Mouse (Mus musculus): Measurements from ENCODE around the gene Bbc3. TPM values are rescaled to one million over a fixed set of nuclear protein-coding genes. Genes with fewer than 3 reads are reported as not detected.
A peak's percentile ranks its signal among the peaks of the same experiment; 100 is the strongest.

The Bbc3 gene
- polyA plus RNA-seq, 1 experiment from 2014 or later: 5.9 TPM

DNA sequence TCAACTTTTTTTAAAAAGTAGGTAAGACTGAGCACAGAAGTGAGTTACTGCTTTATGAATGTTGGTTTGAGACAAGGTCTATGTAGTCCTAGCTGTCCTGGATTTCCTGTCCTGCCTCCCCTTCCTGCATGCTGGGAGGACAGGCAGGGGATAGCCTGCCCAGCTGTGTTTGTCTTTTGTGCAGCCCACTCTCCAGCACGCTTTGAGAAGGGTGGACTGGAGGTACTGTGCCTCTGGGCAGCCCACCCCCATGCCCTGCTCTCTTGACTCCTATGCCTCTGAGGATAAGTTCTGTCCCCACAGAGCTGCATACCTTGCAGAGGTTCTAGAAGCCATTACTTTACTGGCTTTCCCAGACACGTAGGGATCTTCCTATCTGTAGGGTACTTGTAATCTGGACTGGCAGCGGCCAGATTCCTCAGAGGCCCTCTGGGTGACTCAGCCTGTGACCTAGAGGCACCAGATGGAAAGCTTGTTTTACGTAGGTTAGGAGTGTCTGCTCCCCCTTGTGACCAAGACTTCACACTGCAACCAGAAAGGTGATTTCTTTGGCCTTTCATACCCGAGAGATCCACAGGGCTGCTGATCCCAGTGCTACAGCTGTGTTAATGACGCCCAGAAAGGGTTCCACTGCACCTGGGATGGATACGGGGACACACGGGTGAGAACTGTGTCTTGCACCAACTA lies 17.9 kb downstream of the Bbc3 start:
- H3K4me1 ChIP-seq (replicated peaks): peaks cover 4% of the 10 kb centered on the region
- peak; percentile 87 for ATAC-seq
- peak overlapping the region; percentile 55; the same call in 1 of the 2 replicates for H3K27ac ChIP-seq
- H3K4me3 ChIP-seq (replicated peaks): no peak overlapping the region
- peaks cover 21% of the 10 kb centered on the region; the same call in 1 of the 2 replicates for H3K36me3 ChIP-seq
- H3K4me2 ChIP-seq (replicated peaks): no peak overlapping the region
- no peaks in the 10 kb centered on the region for H3K27me3 ChIP-seq (replicated peaks)
- H3K9ac ChIP-seq: no peak overlapping the region
- no peaks in the 10 kb centered on the region for H3K9me3 ChIP-seq
- WGBS: 25% methylated on average over 8 of the region's 8 CpGs

DNA sequence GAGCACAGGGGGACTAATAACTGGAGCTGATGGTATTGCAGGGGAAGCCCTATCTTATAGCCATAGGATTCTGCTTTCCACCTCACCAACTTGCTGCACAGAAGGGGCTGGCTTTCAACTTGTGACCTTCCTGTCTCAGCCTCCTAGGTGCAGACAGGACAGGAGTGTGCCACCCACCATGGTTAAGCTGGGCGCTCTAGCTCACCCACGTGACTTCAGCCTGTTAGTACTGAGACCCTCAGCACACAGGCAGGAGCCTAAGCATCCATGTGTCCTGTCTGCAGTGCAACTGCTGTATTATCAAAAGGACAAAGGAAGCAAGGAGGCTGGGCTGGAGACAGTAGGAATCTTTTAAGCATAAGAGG lies 18.4 kb downstream of the Bbc3 start:
- Histone ChIP-seq H3K4me2 (replicated peaks) (no peak overlapping the region), H3K27ac (0 out of 2 replicates have a peak overlapping the region, but pooled peaks have one; percentile 3), H3K4me3 (replicated peaks) (no peak overlapping the region), H3K27me3 (replicated peaks) (no peaks in the 10 kb centered on the region), H3K4me1 (replicated peaks) (peaks cover 4% of the 10 kb centered on the region), H3K36me3 (peaks cover 21% of the 10 kb centered on the region; the same call in 1 of the 2 replicates), H3K9me3 (no peaks in the 10 kb centered on the region), H3K9ac (no peak overlapping the region)
- ATAC-seq: peak; percentile 32; the same call in 1 of the 2 replicates
- WGBS: 92% methylated on average over 2 of the region's 2 CpGs

DNA sequence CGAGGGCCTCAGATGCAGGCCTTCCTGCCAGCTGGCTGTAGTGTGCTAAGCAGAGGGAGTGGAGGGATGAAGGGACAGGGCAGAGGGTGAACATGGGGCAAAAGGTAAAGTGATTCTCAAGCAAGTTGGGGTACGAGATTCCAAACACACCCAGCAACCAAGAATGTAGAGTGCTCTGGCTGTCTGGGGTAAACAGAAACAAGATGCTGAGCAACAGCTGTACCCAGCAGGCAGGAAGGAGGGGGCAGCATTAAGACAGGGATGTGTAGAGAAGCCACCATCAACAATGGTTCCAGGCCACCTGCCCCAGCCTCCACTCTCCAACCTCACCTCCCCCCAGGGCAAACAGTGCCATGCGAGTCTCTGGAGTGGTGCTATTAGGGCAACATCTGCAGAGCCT lies 21.0 kb downstream of the Bbc3 start:
- Histone ChIP-seq H3K4me3 (replicated peaks) (no peak overlapping the region), H3K27me3 (replicated peaks) (no peaks in the 10 kb centered on the region), H3K27ac (no peak overlapping the region), H3K4me1 (replicated peaks) (peaks cover 4% of the 10 kb centered on the region), H3K9ac (no peak overlapping the region), H3K4me2 (replicated peaks) (no peak overlapping the region), H3K36me3 (peaks cover 27% of the 10 kb centered on the region), H3K9me3 (no peaks in the 10 kb centered on the region)
- ATAC-seq: no peak
- 60% methylated on average over 3 of the region's 3 CpGs for WGBS

DNA sequence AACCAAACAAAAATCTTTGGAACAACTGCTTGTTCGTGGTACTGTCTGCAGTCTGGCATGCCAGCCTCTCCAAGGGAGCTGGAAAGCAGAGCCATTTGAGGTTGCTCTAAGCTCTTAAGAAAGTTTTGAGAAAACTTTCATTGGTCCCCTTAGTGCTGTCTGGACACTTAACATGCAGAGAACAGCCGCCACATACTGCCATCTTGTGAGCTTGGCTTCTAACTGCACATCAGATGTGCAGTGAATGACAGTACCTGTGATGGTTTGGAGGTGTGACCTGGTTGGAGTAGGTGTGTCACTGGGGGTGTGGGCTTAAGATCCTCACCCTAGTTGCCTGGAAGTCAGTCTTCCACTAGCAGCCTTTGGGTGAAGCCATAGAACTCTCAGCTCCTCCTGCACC lies 29.5 kb downstream of the Bbc3 start:
- no peak for ATAC-seq
- no peak overlapping the region for H3K4me3 ChIP-seq (replicated peaks)

GRCm38 (mm10) chr7:16344598-16344997 lies 36.4 kb downstream of the Bbc3 start:
- 77% methylated on average over 3 of the region's 3 CpGs for WGBS
- Histone ChIP-seq H3K4me3 (replicated peaks) (no peak overlapping the region), H3K4me2 (replicated peaks) (no peak overlapping the region), H3K9me3 (no peaks in the 10 kb centered on the region), H3K27me3 (replicated peaks) (no peaks in the 10 kb centered on the region), H3K4me1 (replicated peaks) (no peaks in the 10 kb centered on the region), H3K27ac (no peak overlapping the region), H3K9ac (no peak overlapping the region), H3K36me3 (peaks cover 13% of the 10 kb centered on the region)
- no peak for ATAC-seq

More for the DNA sequence above, 29.5 kb downstream of the Bbc3 start:
- Histone ChIP-seq H3K4me2 (replicated peaks) (no peak overlapping the region), H3K27ac (no peak overlapping the region), H3K36me3 (peaks cover 25% of the 10 kb centered on the region), H3K9ac (no peak overlapping the region), H3K9me3 (no peaks in the 10 kb centered on the region), H3K27me3 (replicated peaks) (no peaks in the 10 kb centered on the region), H3K4me1 (replicated peaks) (no peaks in the 10 kb centered on the region)
- WGBS: 76% methylated on average over 2 of the region's 2 CpGs

DNA sequence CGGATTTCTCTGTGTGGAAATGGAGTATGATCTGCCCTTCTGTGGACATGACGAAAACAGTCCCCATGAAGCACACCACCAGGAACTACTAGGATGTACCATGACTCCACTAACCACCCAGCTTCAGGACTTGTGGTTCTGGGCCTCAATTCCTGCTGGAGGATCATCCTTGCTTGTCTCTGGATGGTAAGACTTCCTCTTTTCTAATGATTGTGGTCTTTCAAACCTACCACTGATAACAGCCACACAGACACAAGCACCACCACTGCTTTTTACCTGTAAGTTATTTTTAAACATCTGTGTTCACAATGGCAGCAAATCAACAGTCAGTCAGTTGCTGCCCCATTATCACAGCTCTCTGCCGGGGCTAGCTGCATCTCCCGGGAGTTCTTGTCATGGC lies 37.1 kb downstream of the Bbc3 start:
- no peak overlapping the region for H3K4me3 ChIP-seq (replicated peaks)
- H3K27me3 ChIP-seq (replicated peaks): no peaks in the 10 kb centered on the region
- WGBS: 88% methylated on average over 4 of the region's 4 CpGs
- H3K4me1 ChIP-seq (replicated peaks): no peaks in the 10 kb centered on the region
- no peak overlapping the region for H3K9ac ChIP-seq
- H3K9me3 ChIP-seq: no peaks in the 10 kb centered on the region
- peaks cover 15% of the 10 kb centered on the region for H3K36me3 ChIP-seq
- no peak for ATAC-seq
- no peak overlapping the region for H3K27ac ChIP-seq
- no peak overlapping the region for H3K4me2 ChIP-seq (replicated peaks)

DNA sequence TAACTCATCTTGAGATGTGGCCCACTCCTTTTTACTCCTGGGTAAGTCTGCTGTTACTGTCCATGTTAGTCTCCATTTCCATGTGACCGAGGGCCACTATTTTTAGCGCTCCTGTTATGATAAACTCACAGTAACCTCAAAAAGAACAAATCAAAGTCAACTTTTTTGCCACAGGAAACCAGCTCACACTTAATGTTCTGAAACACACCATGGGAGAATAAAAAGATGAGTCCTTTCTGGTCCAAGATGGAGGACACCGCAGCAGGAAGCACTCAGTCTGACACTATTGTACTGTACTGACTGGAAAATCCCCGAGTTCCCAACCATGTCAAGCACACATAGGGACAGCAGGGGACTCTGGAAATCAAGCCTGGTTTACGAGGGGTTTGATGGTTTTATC lies 41.8 kb downstream of the Bbc3 start:
- no peaks in the 10 kb centered on the region for H3K4me1 ChIP-seq (replicated peaks)
- H3K4me2 ChIP-seq (replicated peaks): no peak overlapping the region
- no peaks in the 10 kb centered on the region for H3K27me3 ChIP-seq (replicated peaks)
- ATAC-seq: no peak
- peaks cover 27% of the 10 kb centered on the region for H3K36me3 ChIP-seq
- no peaks in the 10 kb centered on the region for H3K9me3 ChIP-seq
- no peak overlapping the region for H3K4me3 ChIP-seq (replicated peaks)
- WGBS: 79% methylated on average over 5 of the region's 5 CpGs
- no peak overlapping the region for H3K27ac ChIP-seq
- H3K9ac ChIP-seq: no peak overlapping the region

DNA sequence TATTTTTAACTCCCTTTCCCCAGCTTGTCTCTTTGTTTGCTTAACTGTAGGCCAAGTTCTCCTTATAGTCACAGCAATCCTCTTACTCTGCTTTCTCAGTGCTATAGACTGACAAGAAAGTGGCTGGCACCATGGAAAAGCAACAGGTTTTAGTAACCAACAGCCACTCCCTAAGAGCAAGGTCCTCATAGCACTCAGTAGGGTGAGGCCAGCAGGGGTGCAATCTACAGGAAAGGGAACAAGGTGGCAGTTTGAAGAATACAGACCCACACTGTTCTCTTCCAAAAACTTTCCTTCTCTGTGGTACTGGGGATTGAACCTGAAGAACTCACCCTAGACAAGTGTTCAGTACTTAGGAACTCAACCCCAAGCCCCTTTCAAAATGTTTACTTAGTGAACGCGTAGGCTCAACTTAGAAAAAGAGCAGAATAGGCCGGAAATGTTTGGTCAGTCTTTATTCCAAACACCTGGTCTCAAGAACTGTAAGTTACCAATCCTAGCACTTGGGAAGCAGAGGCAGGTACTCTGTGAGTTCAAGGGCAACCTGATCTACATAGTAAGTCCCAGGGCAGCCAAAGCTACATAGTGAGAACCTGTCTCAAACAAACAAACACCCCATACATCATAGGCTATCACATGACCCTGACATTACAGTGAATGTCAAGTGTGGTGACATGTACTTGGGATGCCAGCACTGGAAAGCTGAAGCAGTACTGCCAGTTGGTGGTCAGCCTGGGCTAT lies 47.8 kb downstream of the Bbc3 start:
- H3K9ac ChIP-seq: no peak overlapping the region
- H3K4me3 ChIP-seq (replicated peaks): no peak overlapping the region
- H3K36me3 ChIP-seq: peaks cover 15% of the 10 kb centered on the region
- H3K9me3 ChIP-seq: no peaks in the 10 kb centered on the region
- H3K4me1 ChIP-seq (replicated peaks): no peaks in the 10 kb centered on the region
- peak overlapping the region; percentile 2 for H3K27ac ChIP-seq
- 69% methylated on average over 3 of the region's 3 CpGs for WGBS
- no peak overlapping the region for H3K4me2 ChIP-seq (replicated peaks)
- peak; percentile 93 for ATAC-seq
- no peaks in the 10 kb centered on the region for H3K27me3 ChIP-seq (replicated peaks)

- no peak for ATAC-seq
- no peaks in the 10 kb centered on the region for H3K9me3 ChIP-seq
- H3K4me1 ChIP-seq (replicated peaks): no peaks in the 10 kb centered on the region
- no peak overlapping the region for H3K4me3 ChIP-seq (replicated peaks)
- no peak overlapping the region for H3K27ac ChIP-seq
- H3K9ac ChIP-seq: no peak overlapping the region
- peaks cover 5% of the 10 kb centered on the region for H3K36me3 ChIP-seq
- 96% methylated on average over 3 of the region's 3 CpGs for WGBS
- no peak overlapping the region for H3K4me2 ChIP-seq (replicated peaks)
- no peaks in the 10 kb centered on the region for H3K27me3 ChIP-seq (replicated peaks)
Observed at GRCm38 (mm10) chr7:16357602-16358001, 49.4 kb downstream of the Bbc3 start.

GRCm38 (mm10) chr7:16364319-16364718 lies 56.1 kb downstream of the Bbc3 start:
- 46% methylated on average over 1 of the region's 1 CpGs for WGBS
- Histone ChIP-seq H3K4me3 (replicated peaks) (no peak overlapping the region), H3K9me3 (no peaks in the 10 kb centered on the region), H3K36me3 (peaks cover 21% of the 10 kb centered on the region), H3K4me1 (replicated peaks) (peaks cover 16% of the 10 kb centered on the region; the same call in 1 of the 2 replicates), H3K27me3 (replicated peaks) (no peaks in the 10 kb centered on the region), H3K27ac (peak overlapping the region; percentile 61; the same call in 1 of the 2 replicates), H3K4me2 (replicated peaks) (no peak overlapping the region), H3K9ac (no peak overlapping the region)
- peak; percentile 75 for ATAC-seq

DNA sequence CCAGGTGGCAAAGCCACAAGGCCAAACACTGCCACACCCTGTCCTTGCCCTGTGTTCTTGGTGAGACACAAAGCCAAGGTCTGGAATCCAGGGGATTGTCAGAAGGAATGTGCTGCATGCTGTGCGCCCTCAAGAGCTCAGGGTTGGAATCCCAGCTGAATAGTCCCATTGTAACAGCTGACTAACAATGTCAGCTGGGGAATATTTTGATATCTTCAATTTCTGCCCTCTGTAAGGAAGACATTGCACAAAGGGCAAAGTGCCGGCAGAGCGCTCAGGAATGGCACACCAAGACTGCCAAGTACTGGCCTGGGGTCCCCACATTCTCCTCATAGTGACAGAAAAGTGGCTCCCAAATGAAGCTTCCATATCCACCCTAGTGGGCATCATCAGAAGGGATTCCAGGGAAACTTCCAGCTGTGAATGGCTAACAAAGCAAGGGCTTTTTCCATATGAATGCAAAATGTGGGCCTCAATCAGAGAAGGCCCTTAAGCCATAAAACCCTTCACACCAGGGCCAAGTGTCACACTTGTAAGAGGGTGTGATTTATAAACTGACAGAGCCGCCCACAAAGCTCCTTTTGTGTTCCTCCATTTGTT lies 56.8 kb downstream of the Bbc3 start:
- H3K4me3 ChIP-seq (replicated peaks): no peak overlapping the region
- peaks cover 16% of the 10 kb centered on the region; the same call in 1 of the 2 replicates for H3K4me1 ChIP-seq (replicated peaks)
- H3K9me3 ChIP-seq: no peaks in the 10 kb centered on the region
- ATAC-seq: peak; percentile 82
- H3K9ac ChIP-seq: no peak overlapping the region
- H3K27me3 ChIP-seq (replicated peaks): no peaks in the 10 kb centered on the region
- H3K4me2 ChIP-seq (replicated peaks): no peak overlapping the region
- H3K27ac ChIP-seq: peak overlapping the region; percentile 61
- 50% methylated on average over 4 of the region's 4 CpGs for WGBS
- peaks cover 25% of the 10 kb centered on the region for H3K36me3 ChIP-seq

DNA sequence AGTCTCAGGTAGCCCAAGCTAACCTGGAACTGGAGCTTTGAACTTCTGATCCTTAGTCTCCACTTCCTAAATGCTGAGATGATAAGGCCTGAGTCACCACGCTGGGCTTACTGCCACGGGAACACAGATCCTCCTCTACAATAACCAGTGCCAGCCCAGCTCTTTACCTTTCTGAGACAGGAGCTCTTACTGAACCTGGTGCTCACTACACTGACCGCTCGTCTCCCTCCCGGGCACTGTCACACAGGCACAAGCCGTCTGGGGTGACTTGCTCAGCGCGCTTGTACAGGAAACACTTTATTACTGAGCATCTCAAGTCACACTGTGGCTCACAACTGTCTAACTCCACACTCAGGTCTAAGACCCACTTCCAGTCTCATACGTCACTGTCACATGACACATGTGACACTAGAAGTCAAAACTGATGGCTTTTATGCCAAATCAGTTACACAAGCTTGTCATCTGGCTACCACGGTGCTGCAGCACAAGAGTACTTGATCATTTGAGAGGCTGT lies 58.0 kb downstream of the Bbc3 start:
- H3K4me3 ChIP-seq (replicated peaks): no peak overlapping the region
- H3K36me3 ChIP-seq: peaks cover 28% of the 10 kb centered on the region
- 63% methylated on average over 10 of the region's 10 CpGs for WGBS
- H3K27me3 ChIP-seq (replicated peaks): no peaks in the 10 kb centered on the region
- no peak overlapping the region for H3K9ac ChIP-seq
- peaks cover 16% of the 10 kb centered on the region; the same call in 1 of the 2 replicates for H3K4me1 ChIP-seq (replicated peaks)
- H3K9me3 ChIP-seq: no peaks in the 10 kb centered on the region
- peak; percentile 32; the same call in 1 of the 2 replicates for ATAC-seq
- H3K4me2 ChIP-seq (replicated peaks): no peak overlapping the region
- peak overlapping the region; percentile 61 for H3K27ac ChIP-seq

Data from intestine, embryonic 15.5 days (tissue).